ENCODE assay signal across 26 mouse cellular contexts in genomic region chr9:75219942-75220341, GRCm38 (mm10). TPM values are rescaled to one million over a fixed set of nuclear protein-coding genes. Genes with fewer than 3 reads are reported as not detected.
DNase-seq lines count a peak whose midpoint lies in the region; ATAC-seq lines count a peak whose summit lies in the region.
"Had no signal": no experiment of that assay in that cellular context is flagged by ENCODE, and none has a peak within 500 bp of the region (broad histone marks: within the 10 kb centered on the region; RNA-seq: fewer than 3 reads in every experiment).

No protein-coding gene starts in this region.

- H3K9me3 ChIP-seq in liver, embryonic 11.5 days (ENCODE audit: control insufficient read depth, low read length) = no peaks in the 10 kb centered on the region
- H3K9me3 ChIP-seq: G1E; heart, embryonic 10.5 days; heart, embryonic 15.5 days; kidney, embryonic 15.5 days; liver, embryonic 15.5 days; stomach, embryonic 15.5 days had no signal

- no peak overlapping the region for H3K4me3 ChIP-seq in liver, embryonic 11.5 days (ENCODE audit: low read depth, low read length)
- H3K4me3 ChIP-seq: heart, embryonic 10.5 days; heart, embryonic 15.5 days; kidney, embryonic 15.5 days; liver, embryonic 15.5 days; stomach, embryonic 15.5 days had no signal

- H3K4me1 ChIP-seq in liver, embryonic 11.5 days (replicated peaks; ENCODE audit: control insufficient read depth, insufficient read depth, low read length) = no peaks in the 10 kb centered on the region
- H3K4me1 ChIP-seq: heart, embryonic 15.5 days; kidney, embryonic 15.5 days; liver, embryonic 15.5 days; stomach, embryonic 15.5 days had no signal

- no peak for ATAC-seq in liver, embryonic 11.5 days (replicated peaks; ENCODE audit: low FRiP score)
- ATAC-seq: forebrain, embryonic 14.5 days; hindbrain, embryonic 16.5 days had no signal

- DNase-seq in cerebellum, postnatal 25 days = peak; percentile 14 to 37
- DNase-seq in cerebellum, adult 8-10 months = no peak
- peak; percentile 67 for DNase-seq in left cerebral cortex, adult 11 months (ENCODE audit: low spot score)
- no peak for DNase-seq in left cerebral cortex, postnatal 10 days (ENCODE audit: extremely low spot score in 1 of 2, low spot score in 2 of 2)
- DNase-seq in left cerebral cortex, postnatal 25 days (ENCODE audit: low spot score in 2 of 2) = peak; percentile 70
- no peak for DNase-seq in liver, embryonic 11.5 days (ENCODE audit: low spot score)
- no peak for DNase-seq in thymus, postnatal 0 days (ENCODE audit: low spot score)
- DNase-seq: adrenal gland, postnatal 14 days; cerebellum, adult 11-12 months; cerebellum, postnatal 10 days; gastrocnemius, postnatal 10 days; kidney, adult 18-20 months; kidney, postnatal 25 days; liver; lung, embryonic 14.5 days; lung, postnatal 14 days; midbrain, embryonic 14.5 days; thymus, postnatal 14 days had no signal

- no peaks in the 10 kb centered on the region for H3K27me3 ChIP-seq in liver, embryonic 11.5 days (replicated peaks; ENCODE audit: control insufficient read depth, insufficient read depth, low read length)
- H3K27me3 ChIP-seq: heart, embryonic 15.5 days; kidney, embryonic 15.5 days; liver, embryonic 15.5 days; stomach, embryonic 15.5 days had no signal

- H3K36me3 ChIP-seq in liver, embryonic 11.5 days (ENCODE audit: control insufficient read depth, insufficient read depth, low read length) = no peaks in the 10 kb centered on the region
- H3K36me3 ChIP-seq: liver, embryonic 15.5 days had no signal

- WGBS in liver, embryonic 11.5 days = 83% methylated on average over 5 of the region's 5 CpGs

- H3K4me2 ChIP-seq in liver, embryonic 11.5 days = no peak overlapping the region
- H3K4me2 ChIP-seq: heart, embryonic 15.5 days; kidney, embryonic 15.5 days; liver, embryonic 15.5 days; lung, embryonic 14.5 days; stomach, embryonic 15.5 days had no signal

- no peak overlapping the region for H3K27ac ChIP-seq in liver, embryonic 11.5 days (ENCODE audit: low read depth, low read length)
- H3K27ac ChIP-seq: heart, embryonic 10.5 days; kidney, embryonic 15.5 days; liver, embryonic 15.5 days; stomach, embryonic 15.5 days had no signal

- intact Hi-C loops in left cerebral cortex, postnatal 10 days (cut with DNase I) = no loop called here
- intact Hi-C loops in left cerebral cortex, postnatal 25 days (cut with DNase I) = no loop called here

- no peak overlapping the region for H3K9ac ChIP-seq in liver, embryonic 11.5 days (ENCODE audit: low read depth, low read length)
- H3K9ac ChIP-seq: heart, embryonic 15.5 days; kidney, embryonic 15.5 days; liver, embryonic 15.5 days; lung, embryonic 14.5 days; stomach, embryonic 15.5 days had no signal

RNA-seq across cellular contexts. Expression of gene Myo5c, which starts 11.9 kb away (rescaled TPM):
- total RNA-seq in left cerebral cortex, postnatal 10 days (2021) = 1 to 10 TPM; 1.3 to 1.4 TPM
- total RNA-seq in left cerebral cortex, postnatal 25 days (2021) = 1 to 10 TPM; 3.0 to 4.2 TPM
- polyA plus RNA-seq in liver, embryonic 11.5 days (2014; fragmentation: Nextera tagmentation; extraction: Ambion mirVana) = 0.85 and 1.1 TPM in 2 replicates
- polyA plus RNA-seq in thymus, postnatal 0 days (2015; fragmentation: Nextera tagmentation; extraction: Ambion mirVana) = 0.44 and 0.98 TPM in 2 replicates
- polyA plus RNA-seq: G1E had no signal

Comparison
In these comparisons a context has a peak if more than half of its experiments do, and no peak if none do; other contexts are left out.
1. DNase-seq: peak in cerebellum, postnatal 25 days (2 of 2), left cerebral cortex, adult 11 months (single experiment) and left cerebral cortex, postnatal 25 days (2 of 2); none in cerebellum, adult 8-10 months (single experiment), left cerebral cortex, postnatal 10 days (0 of 2), liver, embryonic 11.5 days (single experiment) and thymus, postnatal 0 days (single experiment).